Mouse (Mus musculus): Measurements from ENCODE around the gene Ncf2. TPM values are rescaled to one million over a fixed set of nuclear protein-coding genes. Genes with fewer than 3 reads are reported as not detected.
"Not testable (repeated sequence)": the region's sequence is repeated elsewhere in the genome, so short reads cannot be mapped to it uniquely, and the experiment has no call there.

The Ncf2 gene
- total RNA-seq (2021), result 1 to 10 TPM; 2.5 to 2.8 TPM
- long read RNA-seq, experiment 1, partial matches to known transcripts, result 0 of 9 reads
- long read RNA-seq, experiment 1, other reads (novel, unspliced or antisense), result 5 of 9 reads
- long read RNA-seq, experiment 2, partial matches to known transcripts, result 0 of 4 reads
- long read RNA-seq, experiment 2, other reads (novel, unspliced or antisense), result 2 of 4 reads

- DNase-seq, result no peak
These were observed at the start of gene Ncf2 for GRCm38 (mm10) chr1:152799897-152800296. TSS of gene Ncf2 (plus strand) at chr1:152800194.

- DNase-seq, result no peak
These were observed 49.6 kb upstream of the Ncf2 start, which contains the start of gene Apobec4 for GRCm38 (mm10) chr1:152750312-152750965. TSS of gene Apobec4 (plus strand) at chr1:152750551.

DNA sequence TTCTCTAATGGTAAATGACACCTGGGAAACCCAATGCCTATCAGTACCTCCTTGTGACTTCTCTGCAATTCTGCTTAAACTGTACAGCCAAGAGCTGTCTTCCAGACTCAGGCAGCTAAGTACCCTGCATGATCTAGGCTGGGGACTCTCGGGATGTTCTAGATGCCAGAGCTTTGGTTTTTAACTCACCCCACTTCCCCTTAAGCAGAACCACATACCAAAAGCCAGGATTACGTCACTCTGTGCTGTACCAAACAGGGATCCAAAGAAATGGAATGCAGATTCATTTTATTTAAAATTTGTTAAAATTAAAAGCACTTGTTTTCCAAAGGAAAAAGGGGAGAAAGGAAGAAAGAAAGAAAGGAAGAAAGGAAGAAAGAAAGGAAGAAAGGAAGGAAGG is 38.2 kb upstream of the Ncf2 start:
- DNase-seq, result no peak

DNA sequence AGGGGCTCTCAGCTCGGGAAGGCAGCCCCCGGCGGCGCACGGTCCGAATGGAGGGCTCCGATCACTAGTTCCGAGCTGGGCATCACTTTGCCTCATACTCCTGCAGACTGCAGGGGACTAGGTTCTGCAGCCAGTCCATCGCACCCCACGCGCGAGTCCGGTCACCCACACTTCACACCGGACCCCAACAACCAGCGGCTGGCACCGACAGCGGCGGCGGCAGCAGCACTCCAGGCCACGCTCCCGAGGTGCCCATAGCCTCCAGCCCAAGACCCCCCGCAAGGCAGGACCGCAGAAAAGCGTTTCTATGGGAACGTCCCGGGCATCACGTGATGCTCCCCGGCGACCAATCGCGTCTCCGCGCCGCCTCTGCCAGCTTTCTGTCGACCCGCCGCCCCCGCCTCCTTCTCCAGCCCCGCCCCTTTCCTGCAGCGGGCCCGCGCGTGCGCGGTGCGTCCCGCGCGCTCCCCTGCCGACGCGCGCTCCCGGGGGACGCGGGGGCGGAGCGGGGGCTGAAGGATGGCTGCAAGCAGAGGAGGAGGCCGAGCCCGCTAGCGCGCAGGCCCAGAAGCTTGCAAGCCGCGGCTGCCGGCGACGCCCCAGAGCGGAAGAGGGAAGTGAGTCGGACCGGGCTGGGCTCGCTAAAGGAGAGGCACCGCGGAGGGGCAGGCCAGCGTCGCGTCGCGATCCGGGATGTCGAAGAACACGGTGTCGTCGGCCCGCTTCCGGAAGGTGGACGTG is 33.8 kb upstream of the Ncf2 start, which contains the start of the genes Rgl1 and Arpc5:
Gene Rgl1 (minus strand): TSS at position 320 of the 741 bp plus-strand sequence.
Gene Arpc5 (plus strand): TSS at position 511 of the 741 bp plus-strand sequence.
- peak; percentile 98 for DNase-seq

- DNase-seq, result no peak
These were observed 32.9 kb upstream of the Ncf2 start for GRCm38 (mm10) chr1:152766804-152767748.

GRCm38 (mm10) chr1:152767749-152768488 is 32.1 kb upstream of the Ncf2 start:
- peak; percentile 81 for DNase-seq

DNA sequence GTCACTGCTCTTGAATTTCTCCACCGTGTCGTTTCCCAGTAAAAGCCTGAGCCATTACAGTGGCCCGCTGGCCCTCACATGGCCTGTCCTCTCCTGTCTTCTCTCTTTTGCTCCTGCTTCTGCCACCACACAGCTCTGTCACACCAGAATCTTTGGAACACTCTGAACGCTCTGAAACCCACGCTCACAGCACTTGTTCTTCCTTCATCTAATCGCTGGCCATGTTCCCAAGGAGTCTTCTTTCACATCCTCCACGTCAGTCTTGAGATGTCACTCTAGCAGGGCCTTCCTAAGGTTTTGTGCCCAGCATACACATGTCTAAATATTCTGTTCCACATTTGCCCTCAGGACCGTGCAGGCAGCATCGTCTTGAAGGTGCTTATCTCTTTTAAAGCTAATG is 29.0 kb upstream of the Ncf2 start:
- no peak for DNase-seq

DNA sequence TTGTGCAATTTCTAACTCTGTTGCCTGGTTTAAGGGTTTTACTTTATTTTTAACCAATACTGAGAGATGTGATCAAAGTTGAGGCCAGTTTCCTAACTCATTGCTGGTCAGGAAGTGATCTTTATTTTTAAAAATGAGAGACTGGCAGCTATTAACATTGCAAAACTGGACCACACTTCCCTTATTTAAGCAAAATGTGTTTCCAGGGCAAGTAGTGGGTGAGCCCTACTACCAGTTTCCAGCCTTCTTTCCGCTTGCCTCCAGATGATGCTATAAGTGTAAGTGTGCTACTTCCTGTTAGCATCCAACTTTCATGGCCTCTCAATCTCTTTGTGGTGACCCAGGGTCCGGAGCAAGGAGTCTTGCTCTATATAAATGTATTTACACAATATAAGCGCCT is 25.4 kb upstream of the Ncf2 start:
- DNase-seq, result not testable (repeated sequence)

DNA sequence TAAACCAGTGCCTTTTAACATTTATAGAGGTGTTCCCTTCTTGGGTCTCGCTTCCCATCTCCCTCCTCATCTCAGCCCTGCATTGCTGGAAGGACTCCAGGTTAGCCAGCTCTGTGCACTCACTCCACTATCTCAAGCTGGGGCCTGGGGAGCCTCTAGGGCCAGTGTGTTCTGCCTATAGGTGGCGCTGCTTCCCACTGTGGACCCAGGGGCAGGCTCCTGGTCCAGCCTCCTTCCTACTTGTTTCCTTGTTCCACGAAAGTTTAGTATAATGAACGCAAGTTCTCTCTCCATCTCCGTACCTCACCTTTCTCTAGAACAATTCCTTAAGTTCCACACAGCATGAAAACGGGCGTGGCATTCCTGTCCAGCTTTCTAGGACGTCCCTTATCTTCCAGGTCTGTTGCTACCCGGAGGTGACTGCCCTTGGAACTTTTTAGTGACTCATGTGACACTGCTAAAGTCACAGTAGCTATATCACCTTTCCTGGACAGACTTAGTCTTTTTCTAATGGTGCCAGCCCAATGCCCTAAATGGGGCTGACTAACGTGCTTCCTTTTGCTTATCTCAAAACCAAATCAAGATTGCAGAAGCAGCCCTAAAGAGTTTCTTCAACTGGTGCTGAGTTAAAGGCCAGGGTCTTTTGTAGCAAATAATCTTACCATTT is 20.8 kb upstream of the Ncf2 start:
- DNase-seq, result peak; percentile 76

DNA sequence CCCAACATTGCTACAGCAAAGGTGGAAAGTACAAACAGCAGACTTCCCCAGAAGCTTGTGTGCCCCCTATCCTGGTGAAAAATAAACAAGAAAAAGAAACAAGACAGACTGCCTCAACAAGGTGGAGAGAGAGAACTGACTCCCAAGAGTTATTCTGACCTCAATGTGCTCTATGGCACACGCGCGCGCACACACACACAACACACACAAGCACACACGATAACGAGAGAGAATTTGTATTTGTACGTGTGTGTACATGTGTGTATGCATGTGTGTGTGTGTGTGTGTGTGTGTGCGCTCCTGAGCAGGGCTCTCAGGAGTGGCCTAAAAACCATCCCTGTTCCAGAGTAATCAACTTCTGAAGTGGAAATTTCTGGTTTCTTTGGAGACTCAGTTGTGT is 15.4 kb upstream of the Ncf2 start:
- no peak for DNase-seq

DNA sequence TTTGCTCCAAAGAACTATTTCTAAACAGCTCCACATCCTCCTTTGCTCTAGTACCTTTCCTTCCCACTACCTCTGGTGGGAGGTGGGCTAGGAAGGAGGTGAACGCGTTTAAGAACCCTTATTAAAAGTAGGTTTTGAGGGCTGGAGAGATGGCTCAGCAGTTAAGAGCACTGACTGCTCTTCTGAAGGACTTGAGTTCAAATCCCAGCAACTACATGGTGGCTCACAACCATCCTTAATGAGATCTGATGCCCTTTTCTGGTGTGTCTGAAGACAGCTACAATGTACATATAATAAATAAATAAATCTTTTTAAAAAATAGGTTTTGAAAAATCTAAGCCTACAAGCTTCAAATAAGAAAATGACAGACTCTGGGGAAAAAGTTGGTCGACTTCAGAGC is 14.5 kb upstream of the Ncf2 start:
- DNase-seq, result not testable (repeated sequence)

DNA sequence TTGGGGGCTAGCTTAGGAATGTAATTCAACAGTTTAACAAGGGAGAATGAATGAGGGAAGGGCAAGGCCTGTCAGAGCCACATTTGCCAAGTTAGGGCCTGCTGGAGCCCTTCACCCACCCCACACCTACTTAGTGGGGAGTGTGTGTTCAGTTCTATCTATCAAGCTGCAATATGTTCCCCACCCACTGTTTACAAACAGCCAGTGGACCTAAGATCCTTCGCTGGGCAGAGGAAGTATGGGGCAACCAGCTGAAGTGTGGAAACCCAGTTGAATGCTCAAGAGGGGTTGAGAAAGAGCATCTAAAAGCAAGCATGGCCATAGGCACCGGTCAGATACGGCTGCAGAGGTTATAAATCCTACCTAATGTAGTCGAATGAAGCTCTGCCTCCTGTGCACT is 13.0 kb upstream of the Ncf2 start:
- DNase-seq, result no peak

GRCm38 (mm10) chr1:152788121-152788660 is 11.8 kb upstream of the Ncf2 start:
- no peak for DNase-seq

DNA sequence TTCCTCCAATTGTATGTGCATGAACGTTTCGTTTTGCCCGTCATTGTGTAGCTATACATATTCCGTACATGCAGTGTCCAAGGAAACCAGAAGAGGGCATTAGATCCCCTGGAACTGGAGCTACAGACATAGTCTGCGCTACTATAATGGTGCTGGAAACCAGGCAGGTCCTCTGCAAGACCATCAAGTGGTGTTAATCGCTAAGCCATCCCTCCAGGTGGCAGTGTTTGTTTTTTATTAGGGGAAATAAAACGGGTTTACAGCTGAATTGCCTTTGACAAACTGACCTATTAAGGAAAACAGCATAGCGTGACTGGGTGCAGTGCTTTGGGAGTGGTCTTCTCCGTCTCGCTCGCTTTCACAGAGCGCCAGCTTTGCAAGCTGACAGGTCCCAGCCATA is 9.7 kb upstream of the Ncf2 start:
- DNase-seq, result peak; percentile 20

GRCm38 (mm10) chr1:152790821-152791220 is 9.2 kb upstream of the Ncf2 start:
- DNase-seq, result no peak

DNA sequence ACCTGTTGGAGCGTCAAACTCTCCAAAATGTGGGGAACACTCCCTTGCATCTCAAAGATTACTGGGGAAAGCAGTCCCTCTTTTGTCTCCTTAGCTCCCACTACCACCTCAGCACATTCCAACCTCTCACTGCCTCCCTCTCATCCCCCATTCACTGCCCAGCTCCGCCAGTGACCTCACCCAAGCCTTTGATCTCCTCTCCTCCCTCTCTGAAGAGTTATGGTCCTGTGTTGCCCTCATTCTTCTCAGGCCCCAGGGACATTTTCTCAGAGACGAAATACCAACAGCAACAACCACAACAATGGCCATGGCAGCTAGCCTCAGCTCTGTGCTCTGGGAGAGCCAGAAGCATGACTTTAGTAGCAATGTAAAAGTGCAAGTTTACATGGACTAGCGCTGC is 8.7 kb upstream of the Ncf2 start:
- DNase-seq, result no peak

GRCm38 (mm10) chr1:152792736-152793494 is 7.1 kb upstream of the Ncf2 start:
- DNase-seq, result no peak

GRCm38 (mm10) chr1:152793495-152794130 is 6.4 kb upstream of the Ncf2 start:
- no peak for DNase-seq

DNA sequence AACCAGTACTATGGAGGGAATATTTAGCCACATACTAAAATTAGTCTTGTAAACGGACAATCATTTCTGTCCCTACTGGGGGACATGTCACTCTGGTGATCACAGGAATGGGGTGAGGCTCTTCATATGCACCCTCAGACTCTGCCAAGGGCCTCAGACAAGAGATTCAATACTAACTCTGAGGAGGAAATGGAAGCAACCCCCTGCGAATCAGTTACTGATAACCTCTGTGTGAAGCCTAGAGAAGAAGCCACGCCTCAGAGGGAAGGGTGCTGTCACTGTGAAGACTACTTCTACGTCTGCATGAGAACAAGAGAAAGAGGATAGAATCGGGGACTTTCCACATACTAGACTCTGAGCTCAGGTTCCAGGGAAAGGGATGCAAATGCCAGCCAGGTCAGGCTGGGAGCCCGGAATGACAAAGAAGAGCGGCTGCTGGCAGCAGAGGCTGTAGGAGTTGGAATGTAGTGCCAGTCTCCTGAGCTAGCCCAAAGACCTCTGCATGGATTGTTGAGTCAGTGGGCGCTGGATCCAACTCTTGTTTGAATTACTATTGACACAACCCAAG is 4.2 kb upstream of the Ncf2 start:
- DNase-seq, result no peak
